Mouse (Mus musculus): ENCODE data around the gene Haus3. TPM values are rescaled to one million over a fixed set of nuclear protein-coding genes. Genes with fewer than 3 reads are reported as not detected.

The Haus3 gene
- 1 to 10 TPM; 2.9 to 5.4 (median 3.2) TPM for total RNA-seq (2022)

GRCm38 (mm10) chr5:34168950-34169891 lies at the start of gene Haus3, which contains the start of gene Poln:
Gene Haus3, minus strand, starts transcription at chr5:34169527.
Gene Poln, minus strand, starts transcription at chr5:34169448.
- peak; percentile 97 for DNase-seq (ENCODE audit: low spot score)

- DNase-seq (ENCODE audit: low spot score) = no peak
These were observed 49.3 kb upstream of the Haus3 start for GRCm38 (mm10) chr5:34218672-34219071.

- DNase-seq (ENCODE audit: low spot score) = no peak
These were observed 48.4 kb upstream of the Haus3 start for GRCm38 (mm10) chr5:34217756-34218155.

- no peak for DNase-seq (ENCODE audit: low spot score)
These were observed 46.7 kb upstream of the Haus3 start for GRCm38 (mm10) chr5:34216025-34216424.

- no peak for DNase-seq (ENCODE audit: low spot score)
These were observed 44.3 kb upstream of the Haus3 start for GRCm38 (mm10) chr5:34213659-34214058.

GRCm38 (mm10) chr5:34210279-34210678 lies 41.0 kb upstream of the Haus3 start:
- DNase-seq (ENCODE audit: low spot score) = peak; percentile 80

- DNase-seq (ENCODE audit: low spot score) = no peak
These were observed 38.2 kb upstream of the Haus3 start for GRCm38 (mm10) chr5:34207503-34207902.

- DNase-seq (ENCODE audit: low spot score) = no peak
These were observed 36.5 kb upstream of the Haus3 start for GRCm38 (mm10) chr5:34205788-34206187.

- no peak for DNase-seq (ENCODE audit: low spot score)
These were observed 35.6 kb upstream of the Haus3 start for GRCm38 (mm10) chr5:34204911-34205310.

GRCm38 (mm10) chr5:34202006-34202405 lies 32.7 kb upstream of the Haus3 start:
- DNase-seq (ENCODE audit: low spot score) = no peak

- DNase-seq (ENCODE audit: low spot score) = no peak
These were observed 32.1 kb upstream of the Haus3 start for GRCm38 (mm10) chr5:34201396-34201795.

GRCm38 (mm10) chr5:34198615-34199014 lies 29.3 kb upstream of the Haus3 start:
- DNase-seq (ENCODE audit: low spot score) = no peak

GRCm38 (mm10) chr5:34197243-34197642 lies 27.9 kb upstream of the Haus3 start:
- DNase-seq (ENCODE audit: low spot score) = no peak

- no peak for DNase-seq (ENCODE audit: low spot score)
These were observed 27.1 kb upstream of the Haus3 start for GRCm38 (mm10) chr5:34196423-34196822.

GRCm38 (mm10) chr5:34195786-34196185 lies 26.5 kb upstream of the Haus3 start:
- no peak for DNase-seq (ENCODE audit: low spot score)

GRCm38 (mm10) chr5:34194975-34195662 lies 25.8 kb upstream of the Haus3 start:
- no peak for DNase-seq (ENCODE audit: low spot score)

GRCm38 (mm10) chr5:34194426-34194825 lies 25.1 kb upstream of the Haus3 start:
- no peak for DNase-seq (ENCODE audit: low spot score)

- no peak for DNase-seq (ENCODE audit: low spot score)
These were observed 22.5 kb upstream of the Haus3 start for GRCm38 (mm10) chr5:34191843-34192242.

GRCm38 (mm10) chr5:34191021-34191420 lies 21.7 kb upstream of the Haus3 start:
- DNase-seq (ENCODE audit: low spot score) = no peak

- DNase-seq (ENCODE audit: low spot score) = no peak
These were observed 20.2 kb upstream of the Haus3 start for GRCm38 (mm10) chr5:34189521-34189920.

- no peak for DNase-seq (ENCODE audit: low spot score)
These were observed 19.5 kb upstream of the Haus3 start for GRCm38 (mm10) chr5:34188856-34189255.

GRCm38 (mm10) chr5:34187601-34188316 lies 18.4 kb upstream of the Haus3 start, which contains the start of gene Mxd4:
Gene Mxd4, minus strand, starts transcription at chr5:34187720.
- DNase-seq (ENCODE audit: low spot score) = peak; percentile 99
